In genomic region chr2:38914517-38914916, GRCm38 (mm10) we compare ENCODE assay signal across 19 mouse cellular contexts. TPM values are rescaled to one million over a fixed set of nuclear protein-coding genes. Genes with fewer than 3 reads are reported as not detected.
DNase-seq lines count a peak whose midpoint lies in the region; ATAC-seq lines count a peak whose summit lies in the region.
"Had no signal": no experiment of that assay in that cellular context is flagged by ENCODE, and none has a peak within 500 bp of the region (broad histone marks: within the 10 kb centered on the region; RNA-seq: fewer than 3 reads in every experiment).

No protein-coding gene starts in this region.

- no peaks in the 10 kb centered on the region for H3K27me3 ChIP-seq in hindbrain, embryonic 10.5 days (ENCODE audit: insufficient read depth, poor library complexity, severe bottlenecking)
- H3K27me3 ChIP-seq in hindbrain, embryonic 14.5 days (ENCODE audit: control insufficient read depth, insufficient read depth, low read length): no peaks in the 10 kb centered on the region
- no peaks in the 10 kb centered on the region for H3K27me3 ChIP-seq in midbrain, embryonic 11.5 days (ENCODE audit: control insufficient read depth, insufficient read depth, low read length)
- no peaks in the 10 kb centered on the region for H3K27me3 ChIP-seq in midbrain, embryonic 16.5 days (ENCODE audit: control insufficient read depth, insufficient read depth, low read depth, low read length)
- H3K27me3 ChIP-seq: embryonic facial prominence, embryonic 13.5 days; embryonic facial prominence, embryonic 15.5 days; forebrain, embryonic 12.5 days had no signal

- ATAC-seq in hindbrain, embryonic 14.5 days (ENCODE audit: low FRiP score): no peak
- ATAC-seq in midbrain, embryonic 11.5 days (ENCODE audit: low FRiP score): no peak
- ATAC-seq in midbrain, embryonic 16.5 days: no peak

- DNase-seq in hindbrain, embryonic 10.5 days (ENCODE audit: low spot score): no peak
- DNase-seq in hindbrain, embryonic 14.5 days (ENCODE audit: low spot score): no peak
- peak; percentile 81 for DNase-seq in midbrain, embryonic 11.5 days (ENCODE audit: low spot score, missing footprints)
- DNase-seq: adrenal gland, adult 2 months; adrenal gland, postnatal 10 days; adrenal gland, postnatal 25 days; cerebellum, adult 11 months; cerebellum, adult 18-20 months; cerebellum, adult 8-10 months; cerebellum, adult 9-11 months; cerebellum, postnatal 14 days; cerebellum, postnatal 36 days had no signal

- WGBS in hindbrain, embryonic 10.5 days: 32% methylated on average over 1 of the region's 1 CpGs
- WGBS in hindbrain, embryonic 14.5 days: 23% methylated on average over 1 of the region's 1 CpGs
- WGBS in midbrain, embryonic 11.5 days: 41% methylated on average over 1 of the region's 1 CpGs
- WGBS in midbrain, embryonic 16.5 days: 43% methylated on average over 1 of the region's 1 CpGs

- peaks cover 28% of the 10 kb centered on the region for H3K4me1 ChIP-seq in hindbrain, embryonic 10.5 days (replicated peaks)
- H3K4me1 ChIP-seq in hindbrain, embryonic 14.5 days (replicated peaks; ENCODE audit: control insufficient read depth, insufficient read depth, low read length): no peaks in the 10 kb centered on the region; the same call in 1 of the 2 replicates
- H3K4me1 ChIP-seq in midbrain, embryonic 11.5 days (ENCODE audit: control insufficient read depth, insufficient read depth, low read length): peaks cover 4% of the 10 kb centered on the region; the same call in 1 of the 2 replicates
- H3K4me1 ChIP-seq in midbrain, embryonic 16.5 days (ENCODE audit: control insufficient read depth, insufficient read depth, low read length): no peaks in the 10 kb centered on the region
- H3K4me1 ChIP-seq: embryonic facial prominence, embryonic 15.5 days had no signal

- no peak overlapping the region for H3K4me2 ChIP-seq in hindbrain, embryonic 14.5 days (replicated peaks)
- H3K4me2 ChIP-seq in midbrain, embryonic 11.5 days: no peak overlapping the region
- H3K4me2 ChIP-seq in midbrain, embryonic 16.5 days (ENCODE audit: low read length): no peak overlapping the region
- H3K4me2 ChIP-seq: embryonic facial prominence, embryonic 13.5 days; embryonic facial prominence, embryonic 15.5 days; forebrain, embryonic 12.5 days had no signal

- H3K9ac ChIP-seq in hindbrain, embryonic 14.5 days: no peak overlapping the region
- no peak overlapping the region for H3K9ac ChIP-seq in midbrain, embryonic 11.5 days (ENCODE audit: low read length)
- no peak overlapping the region for H3K9ac ChIP-seq in midbrain, embryonic 16.5 days (ENCODE audit: low read depth, low read length)
- H3K9ac ChIP-seq: embryonic facial prominence, embryonic 13.5 days; embryonic facial prominence, embryonic 15.5 days; forebrain, embryonic 12.5 days had no signal

- H3K27ac ChIP-seq in hindbrain, embryonic 10.5 days: peak overlapping the region; percentile 75; the same call in 1 of the 2 replicates
- no peak overlapping the region for H3K27ac ChIP-seq in hindbrain, embryonic 14.5 days
- H3K27ac ChIP-seq in midbrain, embryonic 11.5 days (ENCODE audit: low read depth, low read length): no peak overlapping the region
- no peak overlapping the region for H3K27ac ChIP-seq in midbrain, embryonic 16.5 days (ENCODE audit: low read length)
- H3K27ac ChIP-seq: embryonic facial prominence, embryonic 13.5 days; embryonic facial prominence, embryonic 15.5 days; forebrain, embryonic 10.5 days; forebrain, embryonic 12.5 days had no signal

- no peaks in the 10 kb centered on the region for H3K36me3 ChIP-seq in hindbrain, embryonic 10.5 days
- H3K36me3 ChIP-seq in hindbrain, embryonic 14.5 days (replicated peaks; ENCODE audit: control insufficient read depth, insufficient read depth): no peaks in the 10 kb centered on the region
- no peaks in the 10 kb centered on the region for H3K36me3 ChIP-seq in midbrain, embryonic 11.5 days (ENCODE audit: control insufficient read depth, insufficient read depth, low read length)
- H3K36me3 ChIP-seq in midbrain, embryonic 16.5 days (ENCODE audit: control insufficient read depth, insufficient read depth, low read length): no peaks in the 10 kb centered on the region
- H3K36me3 ChIP-seq: embryonic facial prominence, embryonic 13.5 days; embryonic facial prominence, embryonic 15.5 days; forebrain, embryonic 10.5 days; forebrain, embryonic 12.5 days had no signal

- no peaks in the 10 kb centered on the region for H3K9me3 ChIP-seq in hindbrain, embryonic 10.5 days
- H3K9me3 ChIP-seq in hindbrain, embryonic 14.5 days (ENCODE audit: control insufficient read depth, low read length): no peaks in the 10 kb centered on the region
- H3K9me3 ChIP-seq in midbrain, embryonic 11.5 days (ENCODE audit: control insufficient read depth, low read length): no peaks in the 10 kb centered on the region
- no peaks in the 10 kb centered on the region for H3K9me3 ChIP-seq in midbrain, embryonic 16.5 days (replicated peaks; ENCODE audit: control insufficient read depth, low read length, poor library complexity, severe bottlenecking)
- H3K9me3 ChIP-seq: embryonic facial prominence, embryonic 13.5 days; embryonic facial prominence, embryonic 15.5 days; forebrain, embryonic 10.5 days; forebrain, embryonic 12.5 days had no signal

- H3K4me3 ChIP-seq in hindbrain, embryonic 10.5 days: no peak overlapping the region
- no peak overlapping the region for H3K4me3 ChIP-seq in hindbrain, embryonic 14.5 days (replicated peaks; ENCODE audit: low read length)
- H3K4me3 ChIP-seq in midbrain, embryonic 11.5 days (ENCODE audit: low read depth, low read length): no peak overlapping the region
- no peak overlapping the region for H3K4me3 ChIP-seq in midbrain, embryonic 16.5 days (ENCODE audit: low read depth, low read length)
- H3K4me3 ChIP-seq: embryonic facial prominence, embryonic 13.5 days; embryonic facial prominence, embryonic 15.5 days; erythroblast, embryonic 14.5 days; forebrain, embryonic 10.5 days; forebrain, embryonic 12.5 days had no signal

RNA-seq across cellular contexts. Expression of gene Nr6a1, which starts 13.0 kb away (rescaled TPM):
- polyA plus RNA-seq in hindbrain, embryonic 10.5 days (2016; fragmentation: Nextera tagmentation; extraction: Ambion mirVana): 5.1 and 12.6 TPM in 2 replicates
- polyA plus RNA-seq in hindbrain, embryonic 14.5 days (2014; fragmentation: Nextera tagmentation; extraction: Ambion mirVana): 3.8 and 4.0 TPM in 2 replicates
- polyA plus RNA-seq in midbrain, embryonic 11.5 days (2014; fragmentation: Nextera tagmentation; extraction: Ambion mirVana): 4.4 and 5.2 TPM in 2 replicates
- polyA plus RNA-seq in midbrain, embryonic 16.5 days (2015; fragmentation: Nextera tagmentation; extraction: Ambion mirVana): 0.84 and 1.4 TPM in 2 replicates
- polyA plus RNA-seq: erythroblast, embryonic 14.5 days had no signal

RNA-seq across cellular contexts. Expression of gene Olfml2a, which starts 17.3 kb away (rescaled TPM):
- polyA plus RNA-seq in hindbrain, embryonic 10.5 days (2016; fragmentation: Nextera tagmentation; extraction: Ambion mirVana): 1.7 and 2.1 TPM in 2 replicates
- polyA plus RNA-seq in hindbrain, embryonic 14.5 days (2014; fragmentation: Nextera tagmentation; extraction: Ambion mirVana): 4.6 and 5.6 TPM in 2 replicates
- polyA plus RNA-seq in midbrain, embryonic 11.5 days (2014; fragmentation: Nextera tagmentation; extraction: Ambion mirVana): 1.9 and 2.2 TPM in 2 replicates
- 3.2 and 3.5 TPM in 2 replicates for polyA plus RNA-seq in midbrain, embryonic 16.5 days (2015; fragmentation: Nextera tagmentation; extraction: Ambion mirVana)
- polyA plus RNA-seq: C2C12 had no signal
